ENCODE assay signal across 12 mouse cellular contexts in the genomic region with DNA sequence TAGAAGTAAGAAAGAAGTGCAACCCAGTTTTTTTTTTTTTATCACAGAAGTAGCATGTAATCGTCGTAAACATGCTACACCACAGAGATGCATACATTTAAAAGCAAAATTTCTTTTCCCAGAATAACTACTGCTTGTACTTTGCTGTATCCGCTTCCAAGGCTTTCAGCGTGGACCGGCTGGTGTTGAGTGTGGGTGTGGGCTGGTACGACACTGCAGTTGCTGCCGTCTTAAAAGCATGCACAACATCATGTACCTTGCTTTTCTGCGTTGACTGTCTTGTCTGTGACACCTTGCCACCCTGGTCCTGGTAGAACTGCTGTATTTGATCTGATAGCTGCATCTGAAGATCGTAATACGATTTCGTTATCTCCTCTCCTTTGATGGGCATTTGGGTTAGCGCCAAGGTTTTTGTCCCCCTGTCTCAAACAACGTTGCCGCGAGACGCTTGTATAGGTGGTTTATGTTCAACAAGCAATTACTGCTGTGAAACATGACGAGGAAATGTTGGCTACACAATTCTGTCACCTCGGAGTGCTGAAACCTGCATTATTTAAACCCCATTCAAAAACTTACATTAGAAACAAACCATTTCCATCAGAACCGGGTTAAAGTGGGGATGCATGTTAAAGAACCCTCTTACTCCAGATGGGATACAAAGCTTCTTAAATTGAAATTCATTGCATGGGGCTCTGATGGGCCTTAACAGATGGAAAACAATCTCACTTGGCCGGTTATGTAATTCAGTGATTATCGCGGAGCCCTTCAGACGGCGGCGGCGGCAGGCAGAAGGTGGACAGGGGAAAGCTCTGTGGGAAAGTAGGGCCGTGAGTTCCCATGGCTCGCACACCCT. TPM values are rescaled to one million over a fixed set of nuclear protein-coding genes. Genes with fewer than 3 reads are reported as not detected.
A peak's percentile ranks its signal among the peaks of the same experiment; 100 is the strongest.
DNase-seq lines count a peak whose midpoint lies in the region; ATAC-seq and TF ChIP-seq lines count a peak whose summit lies in the region.
"Had no signal": no experiment of that assay in that cellular context is flagged by ENCODE, and none has a peak within 500 bp of the region (broad histone marks: within the 10 kb centered on the region; RNA-seq: fewer than 3 reads in every experiment).

No protein-coding gene starts in this region.

- no peak overlapping the region for H3K27ac ChIP-seq in heart, postnatal 0 days (ENCODE audit: low read depth)
- H3K27ac ChIP-seq: limb, embryonic 12.5 days; macrophage had no signal

- TF ChIP-seq EP300 in heart, postnatal 0 days (IDR thresholded peaks at IDR 0.05; ENCODE audit: low read depth): no peak

- H3K27me3 ChIP-seq in heart, postnatal 0 days (ENCODE audit: control insufficient read depth, insufficient read depth, low read length): no peaks in the 10 kb centered on the region
- H3K27me3 ChIP-seq: limb, embryonic 12.5 days had no signal

- H3K4me3 ChIP-seq in lung, adult 2 months (replicated peaks; ENCODE audit: extremely low read depth, low read depth, low read length): peak overlapping the region; percentile 27
- 0 out of 2 replicates have a peak overlapping the region, but pooled peaks have one; percentile 6 for H3K4me3 ChIP-seq in heart, postnatal 0 days (ENCODE audit: low read depth, low read length)
- H3K4me3 ChIP-seq: limb, embryonic 12.5 days had no signal

- no peaks in the 10 kb centered on the region for H3K9me3 ChIP-seq in heart, postnatal 0 days (replicated peaks; ENCODE audit: control insufficient read depth, low read length)
- H3K9me3 ChIP-seq: limb, embryonic 12.5 days had no signal

- TF ChIP-seq POLR2A in lung, adult 2 months (IDR thresholded peaks at IDR 0.05; ENCODE audit: borderline replicate concordance, extremely low read depth, low read depth, low read length): no peak

- peak; percentile 63 for DNase-seq in heart, adult 11 months
- no peak for DNase-seq in heart, adult 9 months (ENCODE audit: low spot score in 2 of 2)
- DNase-seq in lung, adult 2 months: peak; percentile 21
- no peak for DNase-seq in lung, postnatal 10 days
- peak; percentile 46 to 63 for DNase-seq in cerebellum, postnatal 25 days
- no peak for DNase-seq in heart, postnatal 0 days (ENCODE audit: low spot score)
- no peak for DNase-seq in thymus, postnatal 14 days
- DNase-seq: spleen, adult 18-20 months had no signal

- 0 out of 2 replicates have a peak overlapping the region, but pooled peaks have one; percentile 13 for H3K9ac ChIP-seq in heart, postnatal 0 days (replicated peaks; ENCODE audit: low read depth, low read length)
- H3K9ac ChIP-seq: limb, embryonic 12.5 days had no signal

- no peak for TF ChIP-seq CTCF in lung, adult 2 months (IDR thresholded peaks at IDR 0.05; ENCODE audit: insufficient read depth, low read length)
- no peak for TF ChIP-seq CTCF in heart, postnatal 0 days (IDR thresholded peaks at IDR 0.05; ENCODE audit: low read depth)

- WGBS in lung, adult 2 months: 64% methylated on average over 28 of the region's 28 CpGs
- WGBS in heart, postnatal 0 days: 57% methylated on average over 28 of the region's 28 CpGs

- ATAC-seq in heart, postnatal 0 days (ENCODE audit: insufficient read depth, low read depth): peak; percentile 16; the same call in 1 of the 2 replicates
- ATAC-seq: activated CD4-positive, CD25-positive, alpha-beta regulatory T cell, adult 4 months had no signal

- no peaks in the 10 kb centered on the region for H3K4me1 ChIP-seq in lung, adult 2 months (ENCODE audit: control insufficient read depth, insufficient read depth, low read length)
- peaks cover 6% of the 10 kb centered on the region for H3K4me1 ChIP-seq in heart, postnatal 0 days (ENCODE audit: control insufficient read depth, insufficient read depth)

- peak overlapping the region; percentile 32; the same call in 1 of the 2 replicates for H3K4me2 ChIP-seq in heart, postnatal 0 days (ENCODE audit: low read depth, low read length)
- H3K4me2 ChIP-seq: limb, embryonic 12.5 days had no signal

- no peaks in the 10 kb centered on the region for H3K36me3 ChIP-seq in heart, postnatal 0 days (replicated peaks; ENCODE audit: control insufficient read depth, insufficient read depth, low read length)
- H3K36me3 ChIP-seq: limb, embryonic 12.5 days had no signal

RNA-seq across cellular contexts. Expression of a gene that starts 23.5 kb away (rescaled TPM):
- polyA plus RNA-seq in lung, adult 2 months (2012; rRNA removed): 0.07 TPM in 1 of 2 replicates, not detected in the other
- total RNA-seq in heart, postnatal 0 days (2014; rRNA removed; ENCODE audit: low replicate concordance): 0.85 and 0.88 TPM in 2 replicates
- polyA plus RNA-seq in heart, postnatal 0 days (2015; fragmentation: Nextera tagmentation; extraction: Ambion mirVana): 0.56 and 0.62 TPM in 2 replicates
- total RNA-seq: common myeloid progenitor, adult 5-6 weeks had no signal
- polyA plus RNA-seq: macrophage had no signal

RNA-seq across cellular contexts. Expression of a gene that starts 32.1 kb away (rescaled TPM):
- polyA plus RNA-seq in lung, adult 2 months (2012; rRNA removed): 23.2 and 24.3 TPM in 2 replicates
- total RNA-seq in heart, postnatal 0 days (2014; rRNA removed; ENCODE audit: low replicate concordance): 37.7 and 40.1 TPM in 2 replicates
- 22.0 and 24.9 TPM in 2 replicates for polyA plus RNA-seq in heart, postnatal 0 days (2015; fragmentation: Nextera tagmentation; extraction: Ambion mirVana)

Comparison
In these comparisons a context has a peak if more than half of its experiments do, and no peak if none do; other contexts are left out.
1. DNase-seq: peak in heart, adult 11 months (single experiment), lung, adult 2 months (single experiment) and cerebellum, postnatal 25 days (2 of 2); none in heart, adult 9 months (0 of 2), lung, postnatal 10 days (single experiment), heart, postnatal 0 days (single experiment) and thymus, postnatal 14 days (single experiment).